8 mouse cellular contexts compared by ENCODE assay signal in the genomic region with DNA sequence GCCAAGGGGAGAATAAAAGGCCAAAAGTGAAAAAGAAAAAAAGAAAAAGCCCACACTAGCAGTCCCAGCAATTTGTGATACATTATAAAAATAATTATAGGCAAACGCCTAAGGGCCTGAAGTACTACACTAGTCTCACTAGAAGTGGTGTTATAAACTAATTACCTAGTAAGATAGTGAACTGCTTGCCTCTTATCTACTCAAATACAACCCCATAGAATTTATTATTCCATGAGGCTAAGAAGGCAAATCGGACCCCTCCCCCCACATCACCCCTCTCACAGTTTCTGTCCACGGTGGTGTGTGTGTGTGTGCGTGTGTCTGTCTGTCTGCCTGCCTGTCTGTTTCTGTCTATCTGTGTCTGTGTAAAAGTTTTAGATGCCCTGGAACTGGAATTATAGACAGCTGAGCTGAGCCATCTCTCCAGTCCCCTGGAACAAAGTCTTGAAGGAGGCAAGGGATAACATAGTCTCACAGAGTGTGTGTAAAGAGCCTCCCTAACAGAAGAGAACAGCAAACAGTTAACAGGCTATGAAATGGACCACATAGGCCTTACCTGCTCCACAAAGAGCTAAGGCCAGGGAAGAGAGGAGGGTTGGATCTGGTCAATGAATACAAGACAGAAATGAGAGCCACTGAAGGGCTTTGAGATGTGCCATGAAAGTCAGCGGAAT. TPM values are rescaled to one million over a fixed set of nuclear protein-coding genes. Genes with fewer than 3 reads are reported as not detected.
DNase-seq lines count a peak whose midpoint lies in the region; ATAC-seq and TF ChIP-seq lines count a peak whose summit lies in the region.

No protein-coding gene starts in this region.

- peaks cover 7% of the 10 kb centered on the region for H3K4me1 ChIP-seq in embryonic facial prominence, embryonic 10.5 days
- peaks cover 6% of the 10 kb centered on the region; the same call in 1 of the 2 replicates for H3K4me1 ChIP-seq in hindbrain, embryonic 15.5 days (replicated peaks)
- no peaks in the 10 kb centered on the region for H3K4me1 ChIP-seq in midbrain, postnatal 0 days (ENCODE audit: insufficient read depth, low read length)

- TF ChIP-seq CTCF in midbrain, postnatal 0 days (IDR thresholded peaks at IDR 0.05): no peak

- 69% methylated on average over 5 of the region's 5 CpGs for WGBS in embryonic facial prominence, embryonic 10.5 days
- 56% methylated on average over 5 of the region's 5 CpGs for WGBS in hindbrain, embryonic 15.5 days
- WGBS in midbrain, postnatal 0 days: 60% methylated on average over 5 of the region's 5 CpGs

- H3K4me3 ChIP-seq in embryonic facial prominence, embryonic 10.5 days: peak overlapping the region; percentile 55
- H3K4me3 ChIP-seq in hindbrain, embryonic 15.5 days: peak overlapping the region; percentile 37
- H3K4me3 ChIP-seq in midbrain, postnatal 0 days (ENCODE audit: low read depth, low read length): peak overlapping the region; percentile 36; the same call in 1 of the 2 replicates

- H3K27ac ChIP-seq in embryonic facial prominence, embryonic 10.5 days (replicated peaks): peak overlapping the region; percentile 85
- H3K27ac ChIP-seq in hindbrain, embryonic 15.5 days (replicated peaks): peak overlapping the region; percentile 61
- no peak overlapping the region for H3K27ac ChIP-seq in midbrain, postnatal 0 days (ENCODE audit: low read depth, low read length)

- no peaks in the 10 kb centered on the region for H3K9me3 ChIP-seq in embryonic facial prominence, embryonic 10.5 days
- no peaks in the 10 kb centered on the region for H3K9me3 ChIP-seq in hindbrain, embryonic 15.5 days
- H3K9me3 ChIP-seq in midbrain, postnatal 0 days (ENCODE audit: low read length): no peaks in the 10 kb centered on the region

- peak; percentile 32; the same call in 1 of the 2 replicates for ATAC-seq in hindbrain, embryonic 15.5 days (ENCODE audit: low FRiP score, low read depth)
- ATAC-seq in midbrain, postnatal 0 days (ENCODE audit: low FRiP score): no peak

- 0 out of 2 replicates have a peak overlapping the region, but pooled peaks have one; percentile 29 for H3K9ac ChIP-seq in hindbrain, embryonic 15.5 days
- H3K9ac ChIP-seq in midbrain, postnatal 0 days (replicated peaks; ENCODE audit: low read length, poor library complexity, severe bottlenecking): no peak overlapping the region

- H3K36me3 ChIP-seq in embryonic facial prominence, embryonic 10.5 days (replicated peaks): no peaks in the 10 kb centered on the region
- no peaks in the 10 kb centered on the region for H3K36me3 ChIP-seq in hindbrain, embryonic 15.5 days
- H3K36me3 ChIP-seq in midbrain, postnatal 0 days (ENCODE audit: insufficient read depth, low read length): no peaks in the 10 kb centered on the region

- peak; percentile 26 for DNase-seq in kidney, postnatal 10 days
- DNase-seq in kidney, postnatal 14 days: no peak
- DNase-seq in embryonic facial prominence, embryonic 10.5 days (ENCODE audit: low spot score): peak; percentile 26
- DNase-seq in midbrain, postnatal 0 days (ENCODE audit: low spot score): no peak
- DNase-seq in frontal cortex, postnatal 10 days (ENCODE audit: low spot score in 2 of 2): no peak
- no peak for DNase-seq in adrenal gland, adult 2 months
- no peak for DNase-seq in adrenal gland, postnatal 4 days (ENCODE audit: low spot score in 2 of 2)

- H3K4me2 ChIP-seq in hindbrain, embryonic 15.5 days: peak overlapping the region; percentile 50
- H3K4me2 ChIP-seq in midbrain, postnatal 0 days (ENCODE audit: low read depth, low read length, poor library complexity, severe bottlenecking): peak overlapping the region; percentile 9; the same call in 1 of the 2 replicates

- H3K27me3 ChIP-seq in embryonic facial prominence, embryonic 10.5 days (replicated peaks; ENCODE audit: low read depth, poor library complexity, severe bottlenecking): no peaks in the 10 kb centered on the region
- H3K27me3 ChIP-seq in hindbrain, embryonic 15.5 days: no peaks in the 10 kb centered on the region
- H3K27me3 ChIP-seq in midbrain, postnatal 0 days (ENCODE audit: insufficient read depth, low read length): no peaks in the 10 kb centered on the region

RNA-seq across cellular contexts. Expression of gene Epb41l1, which starts 27.4 kb away (rescaled TPM):
- 1.2 and 1.6 TPM in 2 replicates for polyA plus RNA-seq in embryonic facial prominence, embryonic 10.5 days (2016; fragmentation: Nextera tagmentation; extraction: Ambion mirVana)
- 15.7 and 16.1 TPM in 2 replicates for polyA plus RNA-seq in hindbrain, embryonic 15.5 days (2015; fragmentation: Nextera tagmentation; extraction: Ambion mirVana)
- total RNA-seq in midbrain, postnatal 0 days (2014; rRNA removed): 261 and 263 TPM in 2 replicates
- 12.7 and 12.9 TPM in 2 replicates for polyA plus RNA-seq in midbrain, postnatal 0 days (2015; fragmentation: Nextera tagmentation; extraction: Ambion mirVana)
- 10 to 100 TPM; 81.4 to 93.4 TPM for total RNA-seq in adrenal gland, adult 2 months (2021)
- 52.0 and 52.7 TPM in 2 replicates for polyA plus RNA-seq in adrenal gland, adult 2 months (2012; rRNA removed)
- 10 to 100 TPM; 54.3 to 56.1 TPM for total RNA-seq in adrenal gland, postnatal 4 days (2021)

Comparison
In these comparisons a context has a peak if more than half of its experiments do, and no peak if none do; other contexts are left out.
1. DNase-seq: peak in kidney, postnatal 10 days (single experiment) and embryonic facial prominence, embryonic 10.5 days (single experiment); none in kidney, postnatal 14 days (single experiment), midbrain, postnatal 0 days (single experiment), frontal cortex, postnatal 10 days (0 of 2), adrenal gland, adult 2 months (single experiment) and adrenal gland, postnatal 4 days (0 of 2).
2. Peak in every context shown above with its lines, with median percentiles within 50 percentile points of each other: H3K4me3 ChIP-seq.